Mouse (Mus musculus) limb, embryonic 10.5 days (tissue): ENCODE results near the gene Jak2. TPM values are rescaled to one million over a fixed set of nuclear protein-coding genes. Genes with fewer than 3 reads are reported as not detected.

Experiments
- DNase-seq: peaks from one replicate; pipeline ENCODE4 v3.0.0-alpha.2; 2017; ENCODE audit warnings: low spot score
- H3K27ac ChIP-seq: fragments of 300-500 bp; sonication (generic); 2 replicates; pipeline ENCODE4 v1.5.1; 2016; ENCODE audit warnings: mild to moderate bottlenecking
- H3K27me3 ChIP-seq: fragments of 300-500 bp; sonication (generic); 2 replicates; pipeline ENCODE4 v1.6.1; 2016; ENCODE audit warnings: low read depth, mild to moderate bottlenecking; ENCODE audit not compliant: poor library complexity, severe bottlenecking
- H3K36me3 ChIP-seq: fragments of 300-500 bp; sonication (generic); 2 replicates; pipeline ENCODE4 v1.6.1; 2016; ENCODE audit warnings: mild to moderate bottlenecking, moderate library complexity
- H3K4me1 ChIP-seq: fragments of 300-500 bp; sonication (generic); 2 replicates; pipeline ENCODE4 v1.6.1; 2016
- H3K4me3 ChIP-seq: fragments of 300-500 bp; sonication (generic); 2 replicates; pipeline ENCODE4 v1.5.1; 2016; ENCODE audit warnings: mild to moderate bottlenecking, moderate library complexity
- H3K9me3 ChIP-seq: fragments of 300-500 bp; sonication (generic); replicated peaks from 2 replicates; pipeline ENCODE4 v1.6.1; 2016; ENCODE audit warnings: mild to moderate bottlenecking
- WGBS: fragments of 180-500 bp; shearing (Covaris S2); methylation state at CpG from one replicate; pipeline ENCODE4 v1.1.7; 2016; 5-methylcytosine and 5-hydroxymethylcytosine counted together
- polyA plus RNA-seq: library from polyadenylated mRNA; unstranded; fragments of >200 nt; fragmentation: Nextera tagmentation; extraction: Ambion mirVana; gene quantifications from 2 replicates; pipeline ENCODE4 v1.2.1, GENCODE M21; 2016

Jak2 gene
- polyA plus RNA-seq, 1 experiment from 2014 or later, result 8.0 TPM

- Histone ChIP-seq H3K4me3 (no peak overlapping the region), H3K9me3 (no peaks in the 10 kb centered on the region), H3K27ac (no peak overlapping the region), H3K27me3 (no peaks in the 10 kb centered on the region), H3K4me1 (no peaks in the 10 kb centered on the region), H3K36me3 (peaks cover 10% of the 10 kb centered on the region)
- WGBS, result 79% methylated on average over 1 of the region's 1 CpGs
- no peak for DNase-seq
These were observed 11.9 kb downstream of the Jak2 start for GRCm38 (mm10) chr19:29263492-29263891.

GRCm38 (mm10) chr19:29265538-29265937 lies 13.9 kb downstream of the Jak2 start:
- 78% methylated on average over 5 of the region's 5 CpGs for WGBS
- H3K27me3 ChIP-seq, result no peaks in the 10 kb centered on the region
- H3K4me3 ChIP-seq, result no peak overlapping the region
- no peak overlapping the region for H3K27ac ChIP-seq
- peaks cover 10% of the 10 kb centered on the region for H3K36me3 ChIP-seq
- no peaks in the 10 kb centered on the region for H3K9me3 ChIP-seq
- no peak for DNase-seq
- no peaks in the 10 kb centered on the region for H3K4me1 ChIP-seq

- Histone ChIP-seq H3K27me3 (no peaks in the 10 kb centered on the region), H3K4me3 (no peak overlapping the region), H3K9me3 (no peaks in the 10 kb centered on the region), H3K36me3 (peaks cover 12% of the 10 kb centered on the region), H3K4me1 (no peaks in the 10 kb centered on the region), H3K27ac (no peak overlapping the region)
- no peak for DNase-seq
- WGBS, result 88% methylated on average over 4 of the region's 4 CpGs
These were observed 15.6 kb downstream of the Jak2 start for GRCm38 (mm10) chr19:29267075-29267868.

GRCm38 (mm10) chr19:29268788-29269321 lies 17.2 kb downstream of the Jak2 start:
- H3K27ac ChIP-seq, result no peak overlapping the region
- no peaks in the 10 kb centered on the region for H3K27me3 ChIP-seq
- no peak for DNase-seq
- H3K9me3 ChIP-seq, result no peaks in the 10 kb centered on the region
- H3K4me3 ChIP-seq, result no peak overlapping the region
- 90% methylated on average over 4 of the region's 4 CpGs for WGBS
- no peaks in the 10 kb centered on the region for H3K4me1 ChIP-seq
- 0 out of 2 replicates have a peak, but pooled peaks cover 5% of the 10 kb centered on the region for H3K36me3 ChIP-seq

- H3K36me3 ChIP-seq, result 0 out of 2 replicates have a peak, but pooled peaks cover 5% of the 10 kb centered on the region
- H3K27me3 ChIP-seq, result no peaks in the 10 kb centered on the region
- DNase-seq, result no peak
- 57% methylated on average over 6 of the region's 6 CpGs for WGBS
- no peak overlapping the region for H3K27ac ChIP-seq
- no peak overlapping the region for H3K4me3 ChIP-seq
- H3K9me3 ChIP-seq, result no peaks in the 10 kb centered on the region
- H3K4me1 ChIP-seq, result no peaks in the 10 kb centered on the region
These were observed 18.6 kb downstream of the Jak2 start for GRCm38 (mm10) chr19:29270226-29270625.

GRCm38 (mm10) chr19:29271147-29271578 lies 19.5 kb downstream of the Jak2 start:
- no peak for DNase-seq
- no peak overlapping the region for H3K4me3 ChIP-seq
- H3K27ac ChIP-seq, result no peak overlapping the region
- no peaks in the 10 kb centered on the region for H3K27me3 ChIP-seq
- no peaks in the 10 kb centered on the region for H3K4me1 ChIP-seq
- WGBS, result 90% methylated on average over 12 of the region's 12 CpGs
- H3K9me3 ChIP-seq, result no peaks in the 10 kb centered on the region
- 0 out of 2 replicates have a peak, but pooled peaks cover 5% of the 10 kb centered on the region for H3K36me3 ChIP-seq

GRCm38 (mm10) chr19:29272011-29272809 lies 20.6 kb downstream of the Jak2 start:
- no peak overlapping the region for H3K4me3 ChIP-seq
- H3K36me3 ChIP-seq, result peaks cover 12% of the 10 kb centered on the region
- H3K9me3 ChIP-seq, result no peaks in the 10 kb centered on the region
- H3K4me1 ChIP-seq, result no peaks in the 10 kb centered on the region
- no peak overlapping the region for H3K27ac ChIP-seq
- 88% methylated on average over 3 of the region's 3 CpGs for WGBS
- no peaks in the 10 kb centered on the region for H3K27me3 ChIP-seq
- DNase-seq, result no peak

- DNase-seq, result no peak
- no peak overlapping the region for H3K4me3 ChIP-seq
- WGBS, result 96% methylated on average over 4 of the region's 4 CpGs
- H3K4me1 ChIP-seq, result no peaks in the 10 kb centered on the region
- no peaks in the 10 kb centered on the region for H3K27me3 ChIP-seq
- H3K36me3 ChIP-seq, result peaks cover 14% of the 10 kb centered on the region
- H3K27ac ChIP-seq, result no peak overlapping the region
- H3K9me3 ChIP-seq, result no peaks in the 10 kb centered on the region
These were observed 24.8 kb downstream of the Jak2 start for GRCm38 (mm10) chr19:29276414-29276813.

GRCm38 (mm10) chr19:29278944-29279587 lies 27.4 kb downstream of the Jak2 start:
- H3K4me1 ChIP-seq, result no peaks in the 10 kb centered on the region
- no peaks in the 10 kb centered on the region for H3K9me3 ChIP-seq
- H3K27me3 ChIP-seq, result no peaks in the 10 kb centered on the region
- no peak for DNase-seq
- no peak overlapping the region for H3K4me3 ChIP-seq
- H3K36me3 ChIP-seq, result peaks cover 12% of the 10 kb centered on the region
- H3K27ac ChIP-seq, result no peak overlapping the region
- 92% methylated on average over 6 of the region's 6 CpGs for WGBS

- Histone ChIP-seq H3K4me1 (0 out of 2 replicates have a peak, but pooled peaks cover 3% of the 10 kb centered on the region), H3K4me3 (no peak overlapping the region), H3K9me3 (no peaks in the 10 kb centered on the region), H3K27ac (no peak overlapping the region), H3K27me3 (no peaks in the 10 kb centered on the region), H3K36me3 (peaks cover 21% of the 10 kb centered on the region)
- no peak for DNase-seq
- 39% methylated on average over 7 of the region's 7 CpGs for WGBS
These were observed 33.8 kb downstream of the Jak2 start for GRCm38 (mm10) chr19:29285451-29285869.

- Histone ChIP-seq H3K27ac (no peak overlapping the region), H3K36me3 (peaks cover 38% of the 10 kb centered on the region), H3K4me3 (no peak overlapping the region), H3K27me3 (no peaks in the 10 kb centered on the region), H3K9me3 (no peaks in the 10 kb centered on the region), H3K4me1 (0 out of 2 replicates have a peak, but pooled peaks cover 3% of the 10 kb centered on the region)
- 61% methylated on average over 8 of the region's 8 CpGs for WGBS
- DNase-seq, result no peak
These were observed 36.2 kb downstream of the Jak2 start for GRCm38 (mm10) chr19:29287863-29288262.

GRCm38 (mm10) chr19:29291532-29291931 lies 39.9 kb downstream of the Jak2 start:
- Histone ChIP-seq H3K4me1 (no peaks in the 10 kb centered on the region), H3K36me3 (peaks cover 39% of the 10 kb centered on the region), H3K27me3 (no peaks in the 10 kb centered on the region), H3K4me3 (no peak overlapping the region), H3K9me3 (no peaks in the 10 kb centered on the region), H3K27ac (no peak overlapping the region)
- WGBS, result 87% methylated on average over 14 of the region's 14 CpGs
- DNase-seq, result no peak
